Mouse (Mus musculus): ENCODE results near the gene Cacna1f.
A peak's percentile ranks its signal among the peaks of the same experiment; 100 is the strongest.

Cacna1f gene

DNA sequence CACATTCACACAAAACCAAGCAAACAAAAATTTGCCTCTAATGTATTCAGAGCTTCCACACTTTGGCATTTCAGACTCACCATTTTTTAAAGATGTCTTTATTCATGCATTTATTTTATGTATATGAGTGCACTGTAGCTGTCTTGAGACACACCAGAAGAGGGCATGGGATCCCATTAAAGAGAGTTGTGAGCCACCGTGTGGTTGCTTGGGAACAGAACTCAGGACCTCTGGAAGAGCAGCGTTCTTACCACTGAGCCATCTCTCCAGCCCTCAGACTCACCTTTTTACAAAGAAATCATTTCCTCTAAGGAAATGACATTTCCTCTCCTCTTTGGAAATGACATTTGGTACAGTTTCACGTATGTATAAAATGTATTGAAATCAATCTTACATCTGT is 72.1 kb downstream of the Cacna1f start:
- DNase-seq = no peak

DNA sequence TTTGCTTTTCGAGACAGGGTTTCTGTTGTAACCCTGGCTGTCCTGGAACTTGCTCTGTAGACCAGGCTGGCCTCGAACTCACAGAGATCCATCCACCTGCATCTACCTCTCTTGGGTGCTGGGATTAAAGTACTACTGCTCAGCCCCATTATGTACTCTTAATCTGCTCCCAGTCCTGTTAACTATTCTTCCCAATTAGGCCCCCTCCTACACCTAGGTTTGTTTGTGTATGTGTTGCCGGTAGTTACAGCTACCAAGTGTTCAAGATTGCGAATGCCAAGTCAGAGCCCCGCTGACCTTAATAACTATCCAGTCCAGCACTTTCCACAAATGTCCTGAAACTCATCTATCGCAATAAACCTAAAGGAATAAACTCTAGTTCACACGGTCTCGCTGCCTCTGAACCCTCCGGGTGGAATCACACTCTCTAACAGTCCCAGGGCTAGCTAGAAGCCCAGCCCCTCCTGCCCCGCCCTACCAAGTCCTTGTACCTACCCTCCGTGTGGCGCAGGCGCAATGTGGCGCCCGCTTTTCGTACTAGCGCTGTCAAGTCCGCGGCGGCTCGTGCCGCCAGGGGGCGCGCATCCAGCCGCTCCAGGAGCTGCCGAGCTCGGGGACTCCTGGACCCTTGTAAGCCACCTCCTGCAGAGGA is 72.6 kb downstream of the Cacna1f start:
- peak; percentile 93 to 95 for DNase-seq

DNA sequence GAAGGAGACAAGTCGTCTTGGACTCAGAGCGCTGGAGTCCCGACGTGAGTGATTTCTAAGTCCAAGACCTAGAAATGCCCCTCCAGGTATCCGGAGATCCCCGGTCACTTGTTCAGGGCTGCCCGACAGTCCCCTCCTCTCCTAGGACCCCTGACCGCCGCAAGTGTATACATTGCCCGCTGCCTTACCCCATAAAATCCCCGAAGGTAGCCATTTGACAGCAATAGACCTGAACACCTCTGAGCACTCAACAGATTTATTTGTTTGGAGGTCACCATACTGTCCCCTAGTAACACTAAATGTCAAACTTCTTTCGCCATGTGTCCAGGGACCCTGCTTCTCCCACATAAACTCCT is 73.2 kb downstream of the Cacna1f start:
- DNase-seq = no peak

DNA sequence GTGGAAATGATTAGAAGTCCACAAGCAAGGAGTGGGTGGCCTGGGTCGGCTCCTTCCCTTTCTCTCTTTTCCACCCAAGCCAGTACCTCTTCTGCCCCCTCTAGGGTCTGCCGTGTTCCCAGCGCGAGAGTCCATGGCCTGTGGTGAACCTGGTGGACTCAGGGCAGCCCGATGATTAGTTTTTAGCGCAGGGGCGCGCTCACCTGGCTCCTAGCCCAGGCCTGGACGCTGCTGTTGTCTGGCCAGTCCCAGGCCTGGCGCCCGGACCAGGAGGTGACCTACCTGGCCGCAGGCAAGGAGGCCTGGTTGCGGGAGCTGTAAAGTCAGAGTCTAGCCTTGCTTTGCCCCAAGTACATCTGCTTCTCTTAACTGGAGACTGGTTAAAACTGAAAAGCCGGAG is 74.0 kb downstream of the Cacna1f start, which contains the start of gene Magix:
Magix (minus strand) TSS at position 388 of the 400 bp plus-strand sequence.
- peak; percentile 68 to 87 for DNase-seq
